Mouse (Mus musculus): ENCODE measurements around the gene Mucl3. TPM values are rescaled to one million over a fixed set of nuclear protein-coding genes. Genes with fewer than 3 reads are reported as not detected.
A peak's percentile ranks its signal among the peaks of the same experiment; 100 is the strongest.

The Mucl3 gene
- polyA plus RNA-seq, 1 experiment = 0.19 TPM

DNA sequence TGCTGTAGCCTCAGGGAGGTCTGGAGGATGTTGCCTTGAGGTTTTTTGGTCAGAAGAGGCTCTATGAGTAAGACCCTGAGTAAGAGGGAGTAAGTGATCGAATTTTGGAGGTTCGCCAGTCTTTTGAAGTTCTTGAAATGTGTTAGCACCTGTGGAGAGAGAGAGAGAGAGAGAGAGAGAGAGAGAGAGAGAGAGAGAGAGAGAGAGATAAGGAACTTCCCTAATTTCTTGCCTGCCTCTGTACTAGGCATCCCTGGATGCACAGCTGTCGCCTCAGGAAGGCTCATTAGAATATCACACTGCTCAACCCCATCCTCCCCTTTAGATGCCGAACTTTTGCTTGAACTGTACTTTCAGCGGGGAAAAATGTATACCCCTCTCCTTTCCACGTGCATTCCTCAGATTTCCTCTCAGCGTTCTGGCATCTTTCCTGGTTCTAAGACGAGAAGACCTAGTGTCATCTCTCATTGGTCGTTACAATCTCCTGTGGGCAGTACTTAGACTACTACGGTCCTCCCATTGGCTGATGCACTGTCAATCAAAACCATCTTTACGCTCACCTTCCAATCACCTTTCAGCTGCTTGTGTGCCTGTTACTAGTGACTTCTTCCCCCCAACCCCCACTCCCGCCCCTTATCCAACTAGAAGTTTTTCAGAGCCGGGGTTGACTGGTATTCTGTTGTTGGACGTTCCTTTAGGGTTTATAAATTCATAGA lies 4.9 kb downstream of the Mucl3 start:
- no peaks in the 10 kb centered on the region for H3K4me1 ChIP-seq (ENCODE audit: control insufficient read depth, insufficient read depth, low read length)
- 17% methylated on average over 14 of the region's 14 CpGs for WGBS
- no peak for TF ChIP-seq CTCF (IDR thresholded peaks at IDR 0.05; ENCODE audit: insufficient read depth, low read length)
- no peak for TF ChIP-seq POLR2A (IDR thresholded peaks at IDR 0.05; ENCODE audit: borderline replicate concordance, extremely low read depth, low read depth, low read length)
- DNase-seq = peak; percentile 56
- H3K4me3 ChIP-seq (replicated peaks; ENCODE audit: extremely low read depth, low read depth, low read length) = no peak overlapping the region

DNA sequence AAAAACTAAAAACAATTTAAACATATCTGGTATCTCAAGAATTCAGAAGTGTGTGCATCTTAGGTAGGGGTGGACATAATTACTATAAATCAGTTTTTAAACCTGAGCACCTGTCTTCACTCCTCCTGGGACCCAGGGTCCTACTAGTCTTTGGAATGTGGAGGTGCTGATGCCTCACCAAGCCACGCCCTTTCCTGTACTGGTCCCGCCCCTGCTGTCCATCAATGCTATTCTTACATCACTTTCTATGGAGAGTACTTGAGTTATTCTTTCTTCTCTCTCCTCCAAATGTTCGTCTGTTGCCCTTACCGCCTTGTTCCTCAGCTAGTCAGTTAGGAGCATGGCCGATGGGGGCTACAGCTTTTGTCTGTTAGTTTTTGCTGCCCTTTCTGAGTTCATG lies 7.1 kb downstream of the Mucl3 start:
- no peak for TF ChIP-seq POLR2A (IDR thresholded peaks at IDR 0.05; ENCODE audit: borderline replicate concordance, extremely low read depth, low read depth, low read length)
- TF ChIP-seq CTCF (IDR thresholded peaks at IDR 0.05; ENCODE audit: insufficient read depth, low read length) = no peak
- peak; percentile 79 for DNase-seq
- Histone ChIP-seq H3K4me3 (replicated peaks; ENCODE audit: extremely low read depth, low read depth, low read length) (no peak overlapping the region), H3K4me1 (ENCODE audit: control insufficient read depth, insufficient read depth, low read length) (no peaks in the 10 kb centered on the region)
- WGBS = 32% methylated on average over 5 of the region's 5 CpGs

DNA sequence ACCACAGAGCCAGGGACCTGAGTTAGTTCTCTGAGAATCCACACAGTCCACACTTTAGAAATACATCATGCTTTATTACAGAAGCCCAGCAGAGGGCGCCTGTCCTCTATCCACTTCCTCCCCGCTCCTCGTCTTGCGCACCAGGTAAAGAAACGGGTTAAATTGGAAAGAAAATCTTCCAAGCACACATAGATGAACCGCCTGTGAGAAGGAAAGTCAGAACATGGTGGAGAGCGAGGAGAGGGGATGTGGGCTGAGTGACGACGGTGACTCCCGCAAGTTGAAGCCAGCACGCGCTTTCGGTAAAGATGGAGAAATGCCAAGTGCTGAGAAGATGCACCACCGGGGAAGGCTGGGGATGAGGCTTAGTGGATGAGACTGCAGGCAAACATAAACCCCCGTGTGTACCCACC lies 7.8 kb downstream of the Mucl3 start:
- Histone ChIP-seq H3K4me3 (replicated peaks; ENCODE audit: extremely low read depth, low read depth, low read length) (peak overlapping the region; percentile 40), H3K4me1 (ENCODE audit: control insufficient read depth, insufficient read depth, low read length) (no peaks in the 10 kb centered on the region)
- peak; percentile 61 for DNase-seq
- no peak for TF ChIP-seq POLR2A (IDR thresholded peaks at IDR 0.05; ENCODE audit: borderline replicate concordance, extremely low read depth, low read depth, low read length)
- peak; percentile 64 for TF ChIP-seq CTCF (IDR thresholded peaks at IDR 0.05; ENCODE audit: insufficient read depth, low read length)
- 1% methylated on average over 15 of the region's 15 CpGs for WGBS

DNA sequence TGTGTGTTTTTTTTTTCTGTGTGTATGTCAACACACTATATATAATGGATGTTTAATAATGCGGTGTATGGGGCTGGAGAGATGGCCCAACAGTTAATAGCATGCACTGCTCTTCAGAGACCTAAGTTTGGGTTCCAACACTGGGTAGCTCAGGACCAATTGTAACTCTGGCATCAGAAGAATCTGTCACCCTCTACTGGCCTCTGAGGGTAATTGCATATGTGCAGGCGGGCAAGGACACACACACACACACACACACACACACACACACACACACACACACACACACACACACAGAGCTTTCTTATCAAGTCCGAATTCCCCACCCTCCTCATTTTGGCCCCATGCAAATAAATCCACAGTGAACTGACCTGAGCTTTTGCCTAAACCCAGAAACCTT lies 8.3 kb downstream of the Mucl3 start:
- 63% methylated on average over 3 of the region's 3 CpGs for WGBS
- Histone ChIP-seq H3K4me3 (replicated peaks; ENCODE audit: extremely low read depth, low read depth, low read length) (no peak overlapping the region), H3K4me1 (ENCODE audit: control insufficient read depth, insufficient read depth, low read length) (no peaks in the 10 kb centered on the region)
- no peak for TF ChIP-seq CTCF (IDR thresholded peaks at IDR 0.05; ENCODE audit: insufficient read depth, low read length)
- TF ChIP-seq POLR2A (IDR thresholded peaks at IDR 0.05; ENCODE audit: borderline replicate concordance, extremely low read depth, low read depth, low read length) = no peak
- no peak for DNase-seq

DNA sequence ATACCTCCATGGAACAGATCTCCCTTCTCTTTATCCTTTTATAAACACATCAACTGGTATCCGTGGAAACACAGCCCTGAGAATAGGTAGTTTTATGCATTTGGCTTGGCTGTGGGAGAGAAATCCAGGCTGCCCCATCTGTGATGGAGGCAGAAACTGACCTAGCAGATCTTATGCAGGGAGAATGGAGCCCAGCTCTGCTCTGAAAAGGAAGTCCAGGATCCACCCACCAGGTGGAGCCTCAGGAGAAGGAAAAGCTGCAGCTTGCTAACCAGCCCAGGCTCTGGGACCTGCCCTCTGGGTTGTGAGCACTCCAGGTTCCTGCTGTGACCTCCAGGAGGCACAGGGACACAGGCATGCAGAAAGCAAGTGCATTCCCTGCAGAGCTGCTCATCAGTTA lies 9.5 kb downstream of the Mucl3 start:
- DNase-seq = peak; percentile 46
- Histone ChIP-seq H3K4me3 (replicated peaks; ENCODE audit: extremely low read depth, low read depth, low read length) (no peak overlapping the region), H3K4me1 (ENCODE audit: control insufficient read depth, insufficient read depth, low read length) (no peaks in the 10 kb centered on the region)
- peak; percentile 64 for TF ChIP-seq CTCF (IDR thresholded peaks at IDR 0.05; ENCODE audit: insufficient read depth, low read length)
- no peak for TF ChIP-seq POLR2A (IDR thresholded peaks at IDR 0.05; ENCODE audit: borderline replicate concordance, extremely low read depth, low read depth, low read length)
- 17% methylated on average over 1 of the region's 1 CpGs for WGBS

DNA sequence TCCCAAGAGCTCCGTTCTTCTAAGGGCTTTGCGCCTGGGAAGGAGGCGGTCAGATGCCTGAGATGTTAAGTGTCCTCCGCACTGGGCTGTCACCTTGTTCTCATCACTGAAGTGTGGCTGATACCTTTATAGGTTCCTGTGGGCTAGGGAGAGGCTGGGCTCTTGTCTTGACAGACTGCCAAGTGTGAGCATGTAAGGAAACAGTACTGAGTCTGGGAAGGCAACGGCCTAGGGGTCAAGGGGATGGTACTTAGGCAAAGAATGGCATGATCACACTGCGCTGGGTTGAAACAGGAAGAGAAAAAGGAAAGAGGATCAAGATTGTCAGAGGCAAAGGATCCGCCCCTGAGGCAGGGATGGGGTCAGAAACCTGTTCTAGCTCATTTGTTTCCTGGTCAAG lies 17.0 kb downstream of the Mucl3 start, which contains the start of gene Gm9573:
Gene Gm9573, minus strand, starts transcription at position 101 of the 400 bp plus-strand sequence.
- 68% methylated on average over 7 of the region's 7 CpGs for WGBS
- no peaks in the 10 kb centered on the region for H3K4me1 ChIP-seq (ENCODE audit: control insufficient read depth, insufficient read depth, low read length)
- no peak within 1 kb of the TSS for H3K4me3 ChIP-seq (replicated peaks; ENCODE audit: extremely low read depth, low read depth, low read length)
- no peak for DNase-seq
- TF ChIP-seq POLR2A (IDR thresholded peaks at IDR 0.05; ENCODE audit: borderline replicate concordance, extremely low read depth, low read depth, low read length) = no peak

DNA sequence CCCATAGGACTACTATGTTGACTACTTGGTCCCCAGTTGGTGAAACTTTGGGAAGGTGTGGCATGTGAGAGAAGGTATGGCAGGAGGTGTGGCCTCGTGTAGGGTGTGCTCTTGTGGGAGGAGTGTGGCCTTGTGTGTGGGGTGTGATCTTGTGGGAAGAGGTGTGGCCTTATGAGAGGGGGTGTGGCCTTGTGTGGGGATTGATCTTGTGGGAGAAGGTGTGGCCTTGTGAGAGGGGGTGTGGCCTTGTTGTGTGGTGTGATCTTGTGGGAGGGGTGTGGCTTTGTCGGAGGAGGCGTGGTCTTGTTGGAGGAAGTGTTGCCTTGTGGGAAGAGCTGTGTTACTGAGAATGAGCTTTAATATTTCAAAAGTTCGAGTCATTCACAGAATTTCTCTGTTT lies 26.4 kb downstream of the Mucl3 start:
- no peaks in the 10 kb centered on the region for H3K4me1 ChIP-seq (ENCODE audit: control insufficient read depth, insufficient read depth, low read length)
- no peak for TF ChIP-seq CTCF (IDR thresholded peaks at IDR 0.05; ENCODE audit: insufficient read depth, low read length)
- no peak for TF ChIP-seq POLR2A (IDR thresholded peaks at IDR 0.05; ENCODE audit: borderline replicate concordance, extremely low read depth, low read depth, low read length)
- WGBS = 66% methylated on average over 4 of the region's 4 CpGs
- no peak for DNase-seq
- no peak overlapping the region for H3K4me3 ChIP-seq (replicated peaks; ENCODE audit: extremely low read depth, low read depth, low read length)

DNA sequence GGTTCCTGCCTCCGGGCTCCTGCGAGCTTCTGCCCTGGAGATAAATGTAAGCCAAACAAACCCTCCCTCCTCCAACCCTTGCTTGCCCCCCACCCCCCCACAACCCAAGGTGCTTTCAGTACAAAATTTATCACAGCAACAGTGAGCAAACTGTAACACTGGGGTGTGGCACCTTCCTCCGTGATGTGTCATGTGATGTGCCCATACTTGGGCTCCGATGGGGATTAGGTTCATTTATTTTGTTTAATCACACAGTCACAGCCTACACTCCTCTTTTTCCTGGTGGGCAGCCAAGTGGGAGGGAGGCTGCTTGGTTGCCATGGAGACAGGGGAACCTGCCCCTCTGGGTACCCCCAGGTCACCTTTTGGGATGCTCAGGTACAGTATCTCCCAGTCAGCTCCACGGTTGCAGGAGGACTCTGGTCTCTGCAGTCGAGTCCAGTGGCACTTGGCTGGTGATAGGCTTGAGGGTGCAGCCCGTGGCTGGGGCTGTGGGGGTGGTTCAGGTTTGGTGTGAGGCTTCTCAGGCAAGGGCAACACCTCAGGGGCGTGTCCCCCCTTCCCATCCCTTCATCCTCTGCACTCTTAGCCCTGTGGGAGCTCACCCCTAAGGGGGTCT lies 41.6 kb downstream of the Mucl3 start:
- no peak overlapping the region for H3K4me3 ChIP-seq (replicated peaks; ENCODE audit: extremely low read depth, low read depth, low read length)
- no peak for DNase-seq
- no peaks in the 10 kb centered on the region for H3K4me1 ChIP-seq (ENCODE audit: control insufficient read depth, insufficient read depth, low read length)
- no peak for TF ChIP-seq CTCF (IDR thresholded peaks at IDR 0.05; ENCODE audit: insufficient read depth, low read length)
- no peak for TF ChIP-seq POLR2A (IDR thresholded peaks at IDR 0.05; ENCODE audit: borderline replicate concordance, extremely low read depth, low read depth, low read length)
- 26% methylated on average over 8 of the region's 8 CpGs for WGBS

DNA sequence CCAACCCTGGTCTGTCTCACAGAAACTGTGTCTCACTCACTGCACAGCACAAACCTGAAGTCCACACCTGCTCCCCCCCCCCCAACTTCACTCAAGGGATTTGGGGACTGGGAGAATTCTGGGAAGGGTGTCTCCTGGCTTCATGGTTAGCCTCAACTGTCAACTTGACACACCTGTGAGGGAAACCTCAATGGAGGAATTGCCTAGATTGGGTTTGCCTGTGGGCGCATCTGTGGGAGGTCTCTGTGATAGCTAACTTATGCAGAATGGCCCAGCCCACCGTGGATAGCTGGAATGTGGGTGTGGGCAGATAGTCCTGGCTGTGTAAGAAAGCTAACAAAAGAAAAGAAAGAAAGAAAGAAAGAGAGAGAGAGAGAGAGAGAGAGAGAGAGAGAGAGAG lies 42.2 kb downstream of the Mucl3 start, which contains the start of gene Sfta2:
Gene Sfta2, plus strand, starts transcription at position 301 of the 400 bp plus-strand sequence.
- TF ChIP-seq CTCF (IDR thresholded peaks at IDR 0.05; ENCODE audit: insufficient read depth, low read length) (no peak), POLR2A (IDR thresholded peaks at IDR 0.05; ENCODE audit: borderline replicate concordance, extremely low read depth, low read depth, low read length) (no peak)
- 56% methylated on average over 2 of the region's 2 CpGs for WGBS
- H3K4me1 ChIP-seq (ENCODE audit: control insufficient read depth, insufficient read depth, low read length) = no peaks in the 10 kb centered on the region
- no peak for DNase-seq
- H3K4me3 ChIP-seq (replicated peaks; ENCODE audit: extremely low read depth, low read depth, low read length) = no peak within 1 kb of the TSS

DNA sequence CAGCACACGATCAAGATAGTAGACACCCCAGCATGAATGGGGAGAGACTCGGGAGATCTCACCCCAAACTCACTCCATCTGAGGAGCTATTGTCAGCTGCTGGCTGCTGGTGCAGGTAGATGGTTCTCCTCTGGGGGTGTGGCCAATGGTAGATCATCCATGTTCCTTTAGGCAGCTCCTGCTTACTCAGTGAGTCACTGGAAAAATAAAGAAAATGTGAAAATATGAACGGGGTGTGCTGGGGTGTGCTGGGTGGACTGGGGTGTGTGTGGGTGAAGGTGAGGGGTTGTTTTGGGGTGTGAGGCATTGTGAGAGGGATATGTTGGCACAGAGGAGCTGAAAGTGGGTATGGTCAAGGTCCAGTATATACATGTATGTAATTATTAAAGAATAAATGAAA lies 46.1 kb downstream of the Mucl3 start:
- H3K4me3 ChIP-seq (replicated peaks; ENCODE audit: extremely low read depth, low read depth, low read length) = no peak overlapping the region
- H3K4me1 ChIP-seq (ENCODE audit: control insufficient read depth, insufficient read depth, low read length) = no peaks in the 10 kb centered on the region
- TF ChIP-seq CTCF (IDR thresholded peaks at IDR 0.05; ENCODE audit: insufficient read depth, low read length) (no peak), POLR2A (IDR thresholded peaks at IDR 0.05; ENCODE audit: borderline replicate concordance, extremely low read depth, low read depth, low read length) (no peak)
- no peak for DNase-seq
- 91% methylated on average over 3 of the region's 3 CpGs for WGBS
